Mouse (Mus musculus): ENCODE data around the gene 5730596B20Rik. TPM values are rescaled to one million over a fixed set of nuclear protein-coding genes. Genes with fewer than 3 reads are reported as not detected.

5730596B20Rik gene
- polyA plus RNA-seq, 1 experiment from 2014 or later: 0.10 TPM

- Histone ChIP-seq H3K27ac (replicated peaks; ENCODE audit: low read depth, low read length) (no peak overlapping the region), H3K4me2 (ENCODE audit: low read depth, low read length) (no peak overlapping the region), H3K4me1 (ENCODE audit: control insufficient read depth, insufficient read depth, low read length) (peaks cover 7% of the 10 kb centered on the region; the same call in 1 of the 2 replicates), H3K36me3 (ENCODE audit: control insufficient read depth, insufficient read depth, low read length) (no peaks in the 10 kb centered on the region), H3K9ac (ENCODE audit: low read depth, low read length) (no peak overlapping the region), H3K27me3 (replicated peaks; ENCODE audit: control insufficient read depth, insufficient read depth, low read length) (peaks cover 99% of the 10 kb centered on the region), H3K9me3 (ENCODE audit: control insufficient read depth, low read length) (peaks cover 6% of the 10 kb centered on the region; the same call in 1 of the 2 replicates), H3K4me3 (ENCODE audit: low read depth, low read length) (no peak overlapping the region)
- ATAC-seq (ENCODE audit: low read depth): no peak
- 21% methylated on average over 5 of the region's 5 CpGs for WGBS
- DNase-seq (ENCODE audit: low spot score): no peak
Observed at GRCm38 (mm10) chr6:52154044-52154443, 23.3 kb upstream of the 5730596B20Rik start.

DNA sequence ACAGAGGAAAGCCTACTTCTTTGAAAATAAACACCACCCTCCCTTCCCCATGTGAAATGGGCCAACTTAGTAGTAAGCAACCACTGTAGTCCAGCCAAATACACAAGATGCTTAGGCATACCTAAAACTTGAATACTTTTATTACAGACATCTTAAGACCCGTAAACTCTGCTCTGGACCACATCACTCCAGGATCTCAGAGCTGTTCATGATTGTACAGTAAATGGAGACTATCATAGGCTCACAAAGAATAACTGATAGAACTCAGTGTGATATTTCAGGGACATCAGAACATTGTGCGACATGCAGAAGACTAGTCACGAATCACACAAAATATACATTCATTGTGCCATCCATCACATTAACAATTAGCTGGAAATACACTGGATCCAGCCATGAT, 21.8 kb upstream of the 5730596B20Rik start:
- H3K27ac ChIP-seq (replicated peaks; ENCODE audit: low read depth, low read length): no peak overlapping the region
- H3K9ac ChIP-seq (ENCODE audit: low read depth, low read length): no peak overlapping the region
- peaks cover 7% of the 10 kb centered on the region; the same call in 1 of the 2 replicates for H3K4me1 ChIP-seq (ENCODE audit: control insufficient read depth, insufficient read depth, low read length)
- no peak for DNase-seq (ENCODE audit: low spot score)
- H3K27me3 ChIP-seq (replicated peaks; ENCODE audit: control insufficient read depth, insufficient read depth, low read length): peaks cover 99% of the 10 kb centered on the region
- H3K36me3 ChIP-seq (ENCODE audit: control insufficient read depth, insufficient read depth, low read length): no peaks in the 10 kb centered on the region
- no peak for ATAC-seq (ENCODE audit: low read depth)
- no peak overlapping the region for H3K4me2 ChIP-seq (ENCODE audit: low read depth, low read length)
- no peak overlapping the region for H3K4me3 ChIP-seq (ENCODE audit: low read depth, low read length)
- 55% methylated on average over 3 of the region's 3 CpGs for WGBS
- H3K9me3 ChIP-seq (ENCODE audit: control insufficient read depth, low read length): no peaks in the 10 kb centered on the region

DNA sequence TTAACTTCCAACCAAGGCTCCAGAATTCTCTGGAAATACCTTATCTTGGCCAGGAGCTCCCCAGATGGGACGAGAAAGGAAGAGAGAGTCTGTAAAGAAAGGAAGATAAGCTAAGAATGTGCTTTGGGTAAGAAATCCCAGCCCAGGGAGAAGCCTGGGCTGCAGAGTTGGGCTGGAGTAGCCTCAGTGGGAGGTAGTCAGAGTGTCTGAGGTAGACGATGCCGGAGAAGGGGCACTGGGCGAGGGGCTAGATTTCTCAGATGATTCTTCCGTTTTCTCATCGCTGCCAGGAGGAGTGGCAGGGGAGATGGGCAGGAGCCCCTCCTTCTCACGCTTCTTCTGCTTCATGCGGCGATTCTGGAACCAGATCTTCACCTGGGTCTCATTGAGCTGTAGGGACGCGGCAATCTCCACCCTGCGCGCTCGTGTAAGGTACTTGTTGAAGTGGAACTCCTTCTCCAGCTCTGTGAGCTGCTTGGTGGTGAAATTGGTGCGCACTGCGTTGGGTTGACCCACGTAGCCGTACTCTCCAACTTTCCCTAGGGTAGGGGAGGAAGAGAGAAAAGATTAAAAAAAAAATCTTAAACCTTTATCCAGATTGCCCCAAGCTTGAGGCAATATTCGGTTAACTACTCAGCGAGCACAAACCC, 20.6 kb upstream of the 5730596B20Rik start:
- 5% methylated on average over 20 of the region's 20 CpGs for WGBS
- Histone ChIP-seq H3K4me2 (ENCODE audit: low read depth, low read length) (no peak overlapping the region), H3K4me3 (ENCODE audit: low read depth, low read length) (no peak overlapping the region), H3K36me3 (ENCODE audit: control insufficient read depth, insufficient read depth, low read length) (no peaks in the 10 kb centered on the region), H3K9me3 (ENCODE audit: control insufficient read depth, low read length) (no peaks in the 10 kb centered on the region), H3K27me3 (replicated peaks; ENCODE audit: control insufficient read depth, insufficient read depth, low read length) (peaks cover 99% of the 10 kb centered on the region), H3K9ac (ENCODE audit: low read depth, low read length) (no peak overlapping the region), H3K4me1 (ENCODE audit: control insufficient read depth, insufficient read depth, low read length) (peaks cover 7% of the 10 kb centered on the region; the same call in 1 of the 2 replicates), H3K27ac (replicated peaks; ENCODE audit: low read depth, low read length) (no peak overlapping the region)
- ATAC-seq (ENCODE audit: low read depth) (no peak), DNase-seq (ENCODE audit: low spot score) (no peak)

DNA sequence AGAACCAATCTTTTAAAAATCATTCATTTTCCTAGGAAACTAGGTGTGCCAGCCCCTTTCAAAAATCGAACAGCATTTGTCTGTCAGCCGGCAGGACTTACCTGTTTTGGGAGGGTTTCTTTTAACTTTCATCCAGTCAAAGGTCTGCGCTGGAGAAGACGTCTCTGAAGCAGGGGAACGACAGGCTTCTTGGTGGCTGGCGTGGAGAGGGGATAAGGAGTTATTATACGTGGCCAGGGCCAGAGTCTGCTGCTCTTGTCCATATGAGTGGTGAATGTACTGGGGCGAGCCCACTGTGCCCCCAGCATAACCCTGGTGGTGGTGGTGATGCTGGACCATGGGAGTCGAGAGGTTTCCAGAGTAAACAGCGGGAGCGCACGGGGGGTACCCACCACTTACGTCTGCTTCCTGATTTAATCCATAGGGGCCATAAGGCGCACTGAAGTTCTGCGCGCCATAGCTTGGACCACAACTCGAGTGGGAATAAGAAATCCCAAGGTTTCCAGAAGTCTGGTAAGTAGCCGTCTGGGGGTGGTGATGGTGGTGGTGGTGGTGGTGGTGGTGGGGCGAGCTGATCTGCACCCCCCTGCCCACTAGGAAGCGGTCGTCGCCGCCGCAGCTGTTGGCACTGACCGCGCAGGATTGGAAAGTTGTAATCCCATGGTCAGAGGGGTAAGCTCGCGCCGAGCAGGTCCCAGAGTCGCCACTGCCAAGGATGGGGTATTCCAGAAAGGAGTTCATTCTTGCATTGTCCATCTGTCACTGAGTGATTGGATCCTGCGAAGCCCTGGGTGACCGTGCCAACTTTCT, 19.6 kb upstream of the 5730596B20Rik start:
- H3K36me3 ChIP-seq (ENCODE audit: control insufficient read depth, insufficient read depth, low read length): no peaks in the 10 kb centered on the region
- H3K9me3 ChIP-seq (ENCODE audit: control insufficient read depth, low read length): no peaks in the 10 kb centered on the region
- WGBS: 1% methylated on average over 32 of the region's 32 CpGs
- H3K4me2 ChIP-seq (ENCODE audit: low read depth, low read length): peak overlapping the region; percentile 99
- peak overlapping the region; percentile 62 for H3K4me3 ChIP-seq (ENCODE audit: low read depth, low read length)
- no peak overlapping the region for H3K9ac ChIP-seq (ENCODE audit: low read depth, low read length)
- H3K4me1 ChIP-seq (ENCODE audit: control insufficient read depth, insufficient read depth, low read length): peaks cover 7% of the 10 kb centered on the region; the same call in 1 of the 2 replicates
- peaks cover 98% of the 10 kb centered on the region for H3K27me3 ChIP-seq (replicated peaks; ENCODE audit: control insufficient read depth, insufficient read depth, low read length)
- ATAC-seq (ENCODE audit: low read depth): no peak
- DNase-seq (ENCODE audit: low spot score): no peak
- no peak overlapping the region for H3K27ac ChIP-seq (replicated peaks; ENCODE audit: low read depth, low read length)

- Histone ChIP-seq H3K9me3 (ENCODE audit: control insufficient read depth, low read length) (no peaks in the 10 kb centered on the region), H3K9ac (ENCODE audit: low read depth, low read length) (peak within 1 kb of the TSS; percentile 61), H3K36me3 (ENCODE audit: control insufficient read depth, insufficient read depth, low read length) (no peaks in the 10 kb centered on the region), H3K4me1 (ENCODE audit: control insufficient read depth, insufficient read depth, low read length) (peaks cover 7% of the 10 kb centered on the region; the same call in 1 of the 2 replicates), H3K4me2 (ENCODE audit: low read depth, low read length) (peak within 1 kb of the TSS; percentile 99), H3K27me3 (replicated peaks; ENCODE audit: control insufficient read depth, insufficient read depth, low read length) (peaks cover 98% of the 10 kb centered on the region), H3K27ac (replicated peaks; ENCODE audit: low read depth, low read length) (no peak within 1 kb of the TSS; the same call in 1 of the 2 replicates), H3K4me3 (ENCODE audit: low read depth, low read length) (peak within 1 kb of the TSS; percentile 62)
- DNase-seq (ENCODE audit: low spot score): peak; percentile 86
- under 1% methylated on average over 34 of the region's 55 CpGs for WGBS
- ATAC-seq (ENCODE audit: low read depth): peak; percentile 82
Observed at GRCm38 (mm10) chr6:52158276-52159051, 18.8 kb upstream of the 5730596B20Rik start, which contains the start of gene Hoxa1. TSS of gene Hoxa1 (minus strand) at chr6:52158317.

GRCm38 (mm10) chr6:52159164-52159761, 18.0 kb upstream of the 5730596B20Rik start:
- WGBS: 4% methylated on average over 12 of the region's 12 CpGs
- peaks cover 98% of the 10 kb centered on the region for H3K27me3 ChIP-seq (replicated peaks; ENCODE audit: control insufficient read depth, insufficient read depth, low read length)

GRCm38 (mm10) chr6:52159979-52160378, 17.3 kb upstream of the 5730596B20Rik start:
- Histone ChIP-seq H3K4me3 (ENCODE audit: low read depth, low read length) (peak overlapping the region; percentile 62), H3K4me2 (ENCODE audit: low read depth, low read length) (peak overlapping the region; percentile 99), H3K9me3 (ENCODE audit: control insufficient read depth, low read length) (no peaks in the 10 kb centered on the region), H3K9ac (ENCODE audit: low read depth, low read length) (no peak overlapping the region), H3K36me3 (ENCODE audit: control insufficient read depth, insufficient read depth, low read length) (no peaks in the 10 kb centered on the region), H3K27me3 (replicated peaks; ENCODE audit: control insufficient read depth, insufficient read depth, low read length) (peaks cover 97% of the 10 kb centered on the region), H3K27ac (replicated peaks; ENCODE audit: low read depth, low read length) (peak overlapping the region; percentile 67; the same call in 1 of the 2 replicates), H3K4me1 (ENCODE audit: control insufficient read depth, insufficient read depth, low read length) (peaks cover 7% of the 10 kb centered on the region; the same call in 1 of the 2 replicates)
- ATAC-seq (ENCODE audit: low read depth) (no peak), DNase-seq (ENCODE audit: low spot score) (no peak)
- WGBS: 2% methylated on average over 6 of the region's 9 CpGs

More at GRCm38 (mm10) chr6:52159164-52159761, 18.0 kb upstream of the 5730596B20Rik start:
- no peaks in the 10 kb centered on the region for H3K36me3 ChIP-seq (ENCODE audit: control insufficient read depth, insufficient read depth, low read length)
- peak overlapping the region; percentile 99 for H3K4me2 ChIP-seq (ENCODE audit: low read depth, low read length)
- no peaks in the 10 kb centered on the region for H3K9me3 ChIP-seq (ENCODE audit: control insufficient read depth, low read length)
- peaks cover 7% of the 10 kb centered on the region; the same call in 1 of the 2 replicates for H3K4me1 ChIP-seq (ENCODE audit: control insufficient read depth, insufficient read depth, low read length)
- no peak for ATAC-seq (ENCODE audit: low read depth)
- no peak for DNase-seq (ENCODE audit: low spot score)
- H3K4me3 ChIP-seq (ENCODE audit: low read depth, low read length): peak overlapping the region; percentile 62
- peak overlapping the region; percentile 61; the same call in 1 of the 2 replicates for H3K9ac ChIP-seq (ENCODE audit: low read depth, low read length)
- H3K27ac ChIP-seq (replicated peaks; ENCODE audit: low read depth, low read length): no peak overlapping the region; the same call in 1 of the 2 replicates
